Mouse (Mus musculus) left cerebral cortex, postnatal 10 days (tissue): ENCODE measurements at regions not wholly inside any gene's neighbourhood (a gene's known extent, or its start where the extent isn't known, plus 50 kb on each side); places are given as distances from the start of the nearest gene placed in this dataset.

ENCODE experiments used
- DNase-seq, 2 experiments: peaks; one replicate each; pipeline ENCODE4 v3.0.0; 2021 to 2022; ENCODE audit warnings: low spot score in 2 of 2, mixed read lengths in 1 of 2; ENCODE audit errors: extremely low spot score in 1 of 2
- intact Hi-C: fragments of 180-260 bp; cut with DNase I; formaldehyde crosslinking; loops from one replicate; pipeline ENCODE4 v1.15.1; 2025

GRCm38 (mm10) chr1:184547650-184548235 is 184.7 kb downstream of the Hlx start:
- intact Hi-C loops: no loop called here
- DNase-seq: no peak

GRCm38 (mm10) chr1:184546140-184546661 is 186.2 kb downstream of the Hlx start:
- DNase-seq: no peak
- intact Hi-C loops: no loop called here

- DNase-seq: no peak
- intact Hi-C loops: no loop called here
These were observed 187.3 kb downstream of the Hlx start for GRCm38 (mm10) chr1:184545111-184545510.

- DNase-seq: no peak
- intact Hi-C loops: no loop called here
These were observed 189.9 kb downstream of the Hlx start for GRCm38 (mm10) chr1:184542321-184543115.

- intact Hi-C loops: no loop called here
- no peak for DNase-seq
These were observed 192.6 kb downstream of the Hlx start for GRCm38 (mm10) chr1:184539818-184540217.

GRCm38 (mm10) chr1:184536311-184537200 is 195.9 kb downstream of the Hlx start:
- intact Hi-C loops: no loop called here
- DNase-seq: no peak

GRCm38 (mm10) chr1:184535691-184536090 is 196.7 kb downstream of the Hlx start:
- intact Hi-C loops: no loop called here
- no peak for DNase-seq

GRCm38 (mm10) chr1:184534511-184534910 is 197.9 kb downstream of the Hlx start:
- no peak for DNase-seq
- intact Hi-C loops: no loop called here

GRCm38 (mm10) chr1:184533870-184534269 is 198.5 kb downstream of the Hlx start:
- no peak for DNase-seq
- intact Hi-C loops: no loop called here

- intact Hi-C loops: no loop called here
- DNase-seq: no peak
These were observed 199.8 kb downstream of the Hlx start for GRCm38 (mm10) chr1:184532488-184533055.

- DNase-seq: no peak
- intact Hi-C loops: no loop called here
These were observed 201.7 kb downstream of the Hlx start for GRCm38 (mm10) chr1:184530606-184531320.

- intact Hi-C loops: no loop called here
- DNase-seq: no peak
These were observed 206.7 kb downstream of the Hlx start for GRCm38 (mm10) chr1:184525740-184526139.

GRCm38 (mm10) chr1:184519551-184519950 is 212.9 kb downstream of the Hlx start:
- no peak for DNase-seq
- intact Hi-C loops: no loop called here

GRCm38 (mm10) chr1:184504663-184505062 is 227.8 kb downstream of the Hlx start:
- DNase-seq: no peak

GRCm38 (mm10) chr1:184503827-184504355 is 228.5 kb downstream of the Hlx start:
- no peak for DNase-seq
- intact Hi-C loops: no loop called here

More at GRCm38 (mm10) chr1:184504663-184505062, 227.8 kb downstream of the Hlx start:
- intact Hi-C loops: no loop called here

GRCm38 (mm10) chr1:184500702-184501101 is 231.7 kb downstream of the Hlx start:
- no peak for DNase-seq
- intact Hi-C loops: no loop called here

- intact Hi-C loops: no loop called here
- no peak for DNase-seq
These were observed 233.4 kb downstream of the Hlx start for GRCm38 (mm10) chr1:184498909-184499525.

GRCm38 (mm10) chr1:184497007-184497406 is 235.4 kb downstream of the Hlx start:
- intact Hi-C loops: no loop called here
- DNase-seq: no peak
